Mouse (Mus musculus) small intestine, adult 2 months (tissue): ENCODE results near the gene Fyn. TPM values are rescaled to one million over a fixed set of nuclear protein-coding genes. Genes with fewer than 3 reads are reported as not detected.

Experiments used
- H3K27ac ChIP-seq: fragments of 200-500 bp; 2 replicates; pipeline ENCODE4 v1.5.1; 2012; ENCODE audit warnings: low read depth, low read length, control low read depth, inconsistent platforms; ENCODE audit not compliant: insufficient read depth
- H3K27me3 ChIP-seq: fragments of 200-500 bp; 2 replicates; pipeline ENCODE4 v1.6.1; 2012; ENCODE audit warnings: mild to moderate bottlenecking, moderate library complexity, low read length, inconsistent platforms; ENCODE audit not compliant: control insufficient read depth, insufficient read depth
- H3K36me3 ChIP-seq: fragments of 200-500 bp; 2 replicates; pipeline ENCODE4 v1.6.1; 2012; ENCODE audit warnings: mild to moderate bottlenecking, low read length, control low read depth, inconsistent platforms; ENCODE audit not compliant: control insufficient read depth, insufficient read depth
- H3K4me1 ChIP-seq: fragments of 200-500 bp; 2 replicates; pipeline ENCODE4 v1.6.1; 2012; ENCODE audit warnings: low read length, inconsistent platforms, mixed read lengths; ENCODE audit not compliant: control insufficient read depth, insufficient read depth, insufficient read length
- H3K4me3 ChIP-seq: fragments of 200-500 bp; 2 replicates; pipeline ENCODE4 v1.5.1; 2012; ENCODE audit warnings: low read depth, mild to moderate bottlenecking, control low read depth, inconsistent platforms, low read length, moderate library complexity
- CTCF ChIP-seq: fragments of 200-500 bp; IDR thresholded peaks from 2 replicates; pipeline ENCODE4 v1.5.1; 2012; ENCODE audit warnings: low read depth, mild to moderate bottlenecking, control low read depth, inconsistent platforms, low read length, moderate library complexity, mixed read lengths; ENCODE audit not compliant: insufficient replicate concordance, insufficient read length; ENCODE audit errors: extremely low read depth
- POLR2A ChIP-seq: fragments of 200-500 bp; IDR thresholded peaks from 2 replicates; pipeline ENCODE4 v1.6.1; 2012; ENCODE audit warnings: low read depth, mild to moderate bottlenecking, control low read depth, inconsistent platforms, low read length, moderate library complexity
- WGBS: fragments of 180-500 bp; shearing (Covaris S2); methylation state at CpG from one replicate; pipeline ENCODE4 v1.1.7; 2018; 5-methylcytosine and 5-hydroxymethylcytosine counted together
- polyA plus RNA-seq: library from polyadenylated mRNA; depleted of rRNA; stranded (reverse); fragments of >200 nt; gene quantifications from 2 replicates; pipeline ENCODE4 v1.2.3, GENCODE M21; 2012

The Fyn gene
- polyA plus RNA-seq, 1 experiment, result 7.3 TPM

GRCm38 (mm10) chr10:39388144-39388543 is 19.5 kb downstream of the Fyn start:
- Histone ChIP-seq H3K4me1 (no peaks in the 10 kb centered on the region), H3K4me3 (no peak overlapping the region), H3K36me3 (no peaks in the 10 kb centered on the region), H3K27ac (no peak overlapping the region), H3K27me3 (no peaks in the 10 kb centered on the region)
- 70% methylated on average over 3 of the region's 3 CpGs for WGBS
- TF ChIP-seq CTCF, result no peak
- TF ChIP-seq POLR2A, result no peak

DNA sequence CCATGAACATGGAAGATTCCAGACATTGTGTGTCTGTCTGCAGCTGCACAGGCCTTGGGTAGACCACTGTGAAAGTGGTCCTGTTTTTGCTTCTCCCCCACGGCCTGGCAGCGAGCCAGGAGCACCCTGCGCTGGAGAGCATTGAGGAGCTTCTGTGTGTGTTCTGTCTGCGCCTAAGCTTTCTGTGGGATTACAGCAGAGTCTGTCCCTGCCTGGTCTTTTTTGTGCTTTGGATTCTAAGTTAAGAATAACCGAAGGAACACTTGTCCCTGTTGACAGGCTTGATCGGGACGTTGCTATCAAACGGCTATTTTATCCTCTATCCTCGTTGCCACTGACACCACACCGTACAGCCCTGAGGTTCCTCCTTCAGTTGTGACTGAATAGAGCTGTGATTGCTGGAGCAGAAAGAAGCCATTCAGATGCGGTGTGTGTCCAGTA is 20.8 kb downstream of the Fyn start:
- TF ChIP-seq POLR2A (no peak), CTCF (no peak)
- H3K27me3 ChIP-seq, result no peaks in the 10 kb centered on the region
- no peaks in the 10 kb centered on the region; the same call in 1 of the 2 replicates for H3K4me1 ChIP-seq
- H3K27ac ChIP-seq, result no peak overlapping the region
- WGBS, result 90% methylated on average over 11 of the region's 11 CpGs
- no peaks in the 10 kb centered on the region for H3K36me3 ChIP-seq
- no peak overlapping the region for H3K4me3 ChIP-seq

DNA sequence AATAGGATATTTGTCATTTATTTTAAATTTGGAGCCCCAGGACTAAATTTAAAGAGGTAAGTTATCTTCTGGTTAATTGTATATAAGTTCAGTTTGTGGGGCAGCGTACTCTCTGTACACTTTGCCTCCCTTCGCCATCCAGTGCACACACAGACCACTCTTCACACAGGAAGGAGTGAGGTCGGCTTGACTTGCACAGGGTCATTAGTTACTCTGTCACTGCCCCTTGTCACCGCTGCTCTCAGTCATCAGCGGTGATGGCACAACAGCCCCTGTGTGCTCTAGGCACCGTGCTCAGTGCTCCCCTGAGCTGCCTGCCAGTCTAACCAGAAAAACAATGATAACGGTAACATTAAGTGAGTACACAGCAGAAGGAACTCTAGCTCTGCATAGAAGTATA is 21.9 kb downstream of the Fyn start:
- Histone ChIP-seq H3K27me3 (no peaks in the 10 kb centered on the region), H3K4me1 (no peaks in the 10 kb centered on the region; the same call in 1 of the 2 replicates), H3K27ac (no peak overlapping the region), H3K4me3 (no peak overlapping the region), H3K36me3 (no peaks in the 10 kb centered on the region)
- 90% methylated on average over 7 of the region's 7 CpGs for WGBS
- TF ChIP-seq POLR2A (no peak), CTCF (no peak)

GRCm38 (mm10) chr10:39392900-39393483 is 24.3 kb downstream of the Fyn start:
- no peaks in the 10 kb centered on the region; the same call in 1 of the 2 replicates for H3K4me1 ChIP-seq
- H3K4me3 ChIP-seq, result no peak overlapping the region
- H3K27me3 ChIP-seq, result no peaks in the 10 kb centered on the region
- WGBS, result 73% methylated on average over 6 of the region's 6 CpGs
- TF ChIP-seq POLR2A, result no peak
- no peaks in the 10 kb centered on the region for H3K36me3 ChIP-seq
- H3K27ac ChIP-seq, result no peak overlapping the region

DNA sequence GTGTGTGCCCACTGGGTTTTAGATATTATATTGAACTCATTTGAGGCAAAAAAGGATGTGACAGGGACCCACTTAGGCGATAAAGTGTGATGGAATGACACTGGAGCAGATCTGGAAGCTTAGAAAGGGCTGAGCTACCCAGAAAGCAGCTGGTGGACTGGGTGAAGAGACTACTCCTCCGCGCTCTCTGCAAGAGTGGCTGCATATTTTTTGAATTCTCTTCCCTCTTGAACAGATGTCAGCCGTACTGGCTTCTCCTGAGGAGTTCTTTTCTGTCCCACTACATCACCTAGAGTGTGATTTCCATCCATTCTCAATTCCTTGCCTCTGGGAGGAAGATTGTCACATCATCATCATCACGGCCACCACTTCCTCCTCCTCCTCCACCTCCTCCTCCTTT is 26.9 kb downstream of the Fyn start:
- no peaks in the 10 kb centered on the region for H3K36me3 ChIP-seq

GRCm38 (mm10) chr10:39398924-39399323 is 30.3 kb downstream of the Fyn start:
- Histone ChIP-seq H3K27me3 (no peaks in the 10 kb centered on the region), H3K27ac (no peak overlapping the region), H3K4me1 (no peaks in the 10 kb centered on the region; the same call in 1 of the 2 replicates), H3K36me3 (no peaks in the 10 kb centered on the region), H3K4me3 (no peak overlapping the region)
- 84% methylated on average over 7 of the region's 7 CpGs for WGBS
- TF ChIP-seq POLR2A (no peak), CTCF (no peak)

More for the DNA sequence above, 26.9 kb downstream of the Fyn start:
- H3K27ac ChIP-seq, result no peak overlapping the region
- TF ChIP-seq CTCF (no peak), POLR2A (no peak)
- H3K4me3 ChIP-seq, result no peak overlapping the region
- H3K4me1 ChIP-seq, result no peaks in the 10 kb centered on the region; the same call in 1 of the 2 replicates
- H3K27me3 ChIP-seq, result no peaks in the 10 kb centered on the region
- 98% methylated on average over 5 of the region's 5 CpGs for WGBS

DNA sequence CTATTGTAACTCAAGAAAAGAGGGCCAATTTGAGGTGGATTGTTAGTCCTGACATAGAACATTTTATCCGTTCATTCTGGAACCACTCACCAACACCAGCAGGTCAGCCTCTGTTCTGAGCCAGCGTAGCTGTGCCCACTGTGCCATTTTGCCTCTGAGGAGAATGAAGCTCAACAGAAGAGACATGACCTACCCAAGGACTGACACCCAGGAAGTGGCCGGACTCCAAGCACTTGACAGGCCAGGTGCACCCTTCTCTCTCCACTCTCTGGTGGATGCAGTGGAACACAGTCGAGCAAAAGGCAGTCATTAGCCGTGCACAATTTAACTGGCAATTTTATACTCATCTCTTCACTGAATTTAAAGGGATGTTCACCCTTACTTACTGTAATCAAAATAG is 31.5 kb downstream of the Fyn start:
- WGBS, result 85% methylated on average over 5 of the region's 5 CpGs
- no peaks in the 10 kb centered on the region for H3K4me1 ChIP-seq

DNA sequence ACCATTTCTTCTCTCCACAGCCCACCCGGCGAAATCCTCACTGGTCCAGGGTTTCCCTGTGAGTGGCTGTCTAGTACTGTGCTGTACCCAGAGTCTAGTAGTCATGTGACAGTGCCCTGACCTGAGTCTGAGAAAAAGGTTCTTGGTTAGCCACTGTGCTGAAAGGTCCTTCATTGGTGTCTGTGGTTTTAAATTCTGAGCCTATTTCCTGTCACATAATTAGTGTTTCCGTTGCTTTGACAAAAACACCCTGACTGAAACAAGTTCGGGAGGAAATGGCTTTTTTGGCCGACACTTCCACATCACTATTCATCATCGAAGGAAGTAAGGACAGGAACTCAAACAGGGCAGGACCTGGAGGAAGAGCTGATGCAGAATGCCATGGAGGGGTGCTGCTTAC is 33.8 kb downstream of the Fyn start:
- WGBS, result 79% methylated on average over 6 of the region's 6 CpGs
- Histone ChIP-seq H3K4me1 (no peaks in the 10 kb centered on the region), H3K36me3 (no peaks in the 10 kb centered on the region), H3K27me3 (no peaks in the 10 kb centered on the region), H3K27ac (no peak overlapping the region), H3K4me3 (no peak overlapping the region)
- TF ChIP-seq CTCF (no peak), POLR2A (no peak)

More for the DNA sequence above, 31.5 kb downstream of the Fyn start:
- no peaks in the 10 kb centered on the region for H3K27me3 ChIP-seq
- no peaks in the 10 kb centered on the region for H3K36me3 ChIP-seq
- H3K27ac ChIP-seq, result no peak overlapping the region
- no peak for TF ChIP-seq CTCF
- no peak for TF ChIP-seq POLR2A
- H3K4me3 ChIP-seq, result no peak overlapping the region
